Mouse (Mus musculus) olfactory bulb, adult 2 months (tissue): ENCODE results near the gene Klrg1.

ENCODE experiments used
- CTCF ChIP-seq: fragments of 200-500 bp; IDR thresholded peaks from 2 replicates; pipeline ENCODE4 v1.5.1; 2012; ENCODE audit warnings: low read depth, mild to moderate bottlenecking, low read length, moderate library complexity; ENCODE audit not compliant: insufficient read depth
- POLR2A ChIP-seq: fragments of 200-500 bp; IDR thresholded peaks from 2 replicates; pipeline ENCODE4 v1.6.1; 2012; ENCODE audit warnings: mild to moderate bottlenecking, low read depth, low read length, moderate library complexity; ENCODE audit not compliant: insufficient read depth

DNA sequence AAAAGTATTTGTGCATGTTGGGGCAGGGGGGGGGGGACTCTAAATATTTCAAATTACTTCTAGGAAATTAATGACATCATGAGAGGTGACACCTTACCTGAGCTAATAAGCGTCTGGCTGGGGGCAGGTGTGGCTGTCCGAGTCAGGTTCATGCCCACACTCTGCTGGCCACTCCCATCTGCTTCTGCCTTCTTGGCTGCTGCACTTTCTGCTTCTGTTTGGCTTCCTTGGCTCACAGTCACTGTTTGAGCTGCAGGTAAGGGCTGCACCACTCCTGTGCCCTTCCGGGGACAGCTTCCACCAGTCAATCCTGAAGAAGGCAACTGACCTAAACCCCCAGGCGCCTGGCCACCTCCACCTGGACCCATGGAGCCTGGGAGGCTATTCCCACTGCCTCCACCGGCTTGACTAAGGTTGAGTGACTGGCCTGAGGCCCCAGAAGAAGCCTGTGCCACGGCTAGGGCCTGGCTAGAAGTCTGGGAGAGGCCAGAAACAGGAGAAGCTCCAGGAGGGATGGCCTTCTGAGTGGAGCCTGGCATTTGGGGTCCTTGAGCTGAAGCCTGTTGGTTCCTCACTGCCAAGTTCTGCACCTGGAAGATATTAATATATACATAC, 42.8 kb upstream of the Klrg1 start:
- no peak for TF ChIP-seq POLR2A
- TF ChIP-seq CTCF, result no peak
